Mouse (Mus musculus) cortical plate, adult 2 months (tissue): ENCODE results near the gene Nfu1.

Experiments used
- CTCF ChIP-seq: fragments of 200-500 bp; IDR thresholded peaks from 2 replicates; pipeline ENCODE4 v1.5.1; 2011; ENCODE audit warnings: mild to moderate bottlenecking, control low read depth, low read length; ENCODE audit not compliant: insufficient read depth; ENCODE audit errors: extremely low read depth
- POLR2A ChIP-seq: fragments of 200-500 bp; IDR thresholded peaks from 2 replicates; pipeline ENCODE4 v1.6.1; 2011; ENCODE audit warnings: mild to moderate bottlenecking, low read length, control low read depth; ENCODE audit not compliant: insufficient read depth; ENCODE audit errors: extremely low read depth

DNA sequence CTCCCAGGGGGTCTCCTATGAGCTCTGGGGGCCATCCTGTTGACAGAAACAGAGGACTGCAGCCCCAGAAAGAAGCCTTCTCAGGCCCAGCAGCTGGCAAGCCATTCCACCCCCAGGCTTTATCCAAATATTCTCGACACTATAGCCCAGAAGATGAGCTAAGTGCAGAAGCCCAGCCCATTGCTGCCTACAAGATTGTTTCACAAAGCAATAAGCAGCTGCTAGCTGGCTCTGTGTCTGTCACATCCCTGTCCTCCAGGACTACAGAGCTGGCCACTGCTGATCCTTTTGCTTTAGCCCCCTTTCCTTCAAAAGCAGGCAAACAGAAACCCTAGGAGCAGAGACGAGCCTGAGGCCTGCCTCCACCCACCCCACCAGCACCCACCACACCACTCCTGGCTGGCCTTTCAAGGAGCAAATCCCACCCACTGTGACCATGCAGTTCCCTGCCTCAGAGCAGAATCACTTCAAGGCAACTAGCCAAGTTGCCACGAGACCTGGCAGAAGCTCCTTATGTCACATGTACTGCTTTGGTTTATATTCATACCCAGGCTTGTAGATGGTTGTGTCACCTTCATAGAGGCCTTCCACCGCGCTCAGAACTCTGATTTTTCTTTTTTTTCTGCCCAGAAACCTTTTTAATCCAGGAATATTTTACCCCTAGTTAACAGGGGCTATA is 12.3 kb upstream of the Nfu1 start:
- TF ChIP-seq CTCF: no peak
- TF ChIP-seq POLR2A: no peak
